Mouse (Mus musculus) layer of hippocampus, postnatal 25 days (tissue): ENCODE measurements around the gene Erp29. TPM values are rescaled to one million over a fixed set of nuclear protein-coding genes. Genes with fewer than 3 reads are reported as not detected.
"Not testable (repeated sequence)": the region's sequence is repeated elsewhere in the genome, so short reads cannot be mapped to it uniquely, and the experiment has no call there.

ENCODE experiments used
- DNase-seq, 2 experiments: peaks; one replicate each; pipeline ENCODE4 v3.0.0; 2022; ENCODE audit warnings: mixed read lengths in 2 of 2, low spot score in 1 of 2; ENCODE audit errors: extremely low spot score in 1 of 2
- total RNA-seq, 2 experiments: library from RNA; stranded (reverse); gene quantifications; 2 replicates each; pipeline ENCODE4 v1.2.3; 2021

Gene Erp29
- total RNA-seq: 100 to 1,000 TPM; 131 to 154 TPM

DNA sequence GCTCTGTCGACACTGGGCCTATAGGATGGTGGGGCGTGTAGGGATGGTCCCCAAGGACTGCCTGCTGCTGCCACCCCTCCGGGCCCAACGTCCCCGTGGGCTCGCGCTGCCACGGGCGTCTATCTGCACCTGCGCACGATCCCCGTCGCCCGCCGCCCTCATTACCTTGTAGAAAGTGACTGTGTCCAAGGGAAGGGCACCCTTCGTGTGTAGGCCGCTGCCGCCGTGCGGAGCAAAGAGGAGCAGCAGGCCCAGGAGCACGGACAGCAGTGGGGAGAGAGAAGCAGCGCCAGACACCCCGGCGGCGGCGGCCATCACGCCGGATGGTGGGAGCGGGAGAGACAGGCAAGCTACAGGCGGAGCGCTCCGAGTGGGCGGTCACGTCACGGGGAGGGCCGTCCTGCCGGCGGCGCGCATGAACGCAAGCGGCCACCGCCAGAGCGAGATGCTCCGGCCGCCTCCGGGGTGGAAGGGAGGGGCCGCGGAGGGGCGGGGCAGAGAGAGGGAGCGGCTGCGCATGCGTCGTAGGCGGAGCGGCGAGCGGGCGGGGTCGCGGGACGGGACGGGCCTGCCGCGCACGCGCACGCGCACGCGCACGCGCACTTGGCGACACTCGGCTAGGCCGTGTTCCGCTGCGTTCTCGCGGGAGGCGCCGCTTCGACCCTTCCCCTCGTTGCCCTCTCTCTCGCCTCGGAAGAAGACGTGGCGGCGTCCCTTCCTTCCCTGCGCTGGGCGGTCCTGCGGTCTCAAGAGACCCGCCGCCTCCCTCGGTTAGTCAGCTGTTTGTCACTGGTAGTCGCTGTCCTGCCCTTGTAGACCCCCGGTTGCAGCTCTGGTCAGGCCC is at the start of gene Erp29:
Erp29 (minus strand) TSS at position 481 of the 844 bp plus-strand sequence.
- peak; percentile 96 to 98 for DNase-seq

DNA sequence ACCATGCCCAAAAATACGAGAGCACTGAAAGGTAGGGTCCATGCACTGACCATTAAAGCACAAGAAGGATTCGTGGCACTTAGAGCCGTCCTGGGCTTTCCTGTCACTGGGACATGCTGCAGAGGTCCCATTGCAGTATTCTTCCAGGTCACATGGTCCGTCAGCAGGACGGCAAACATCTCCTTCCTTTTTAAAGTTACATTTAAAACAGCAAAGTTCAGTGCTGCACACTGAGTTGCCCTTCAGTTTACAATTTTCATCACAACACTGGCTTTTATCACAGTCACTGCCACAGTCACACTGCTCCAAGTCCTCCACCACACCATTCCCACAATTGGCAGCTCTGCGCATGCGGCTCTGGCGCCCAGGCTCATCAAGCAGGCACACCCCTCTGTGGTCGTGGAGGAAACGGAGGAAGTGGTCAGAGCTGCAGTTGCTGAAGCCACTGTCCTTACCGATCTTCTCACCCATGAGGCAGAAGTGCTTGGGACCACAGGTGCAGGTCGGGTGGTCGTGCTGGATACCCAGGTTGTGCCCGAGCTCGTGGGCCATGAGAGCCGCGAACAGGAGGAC is 49.2 kb upstream of the Erp29 start:
- DNase-seq: not testable (repeated sequence)

DNA sequence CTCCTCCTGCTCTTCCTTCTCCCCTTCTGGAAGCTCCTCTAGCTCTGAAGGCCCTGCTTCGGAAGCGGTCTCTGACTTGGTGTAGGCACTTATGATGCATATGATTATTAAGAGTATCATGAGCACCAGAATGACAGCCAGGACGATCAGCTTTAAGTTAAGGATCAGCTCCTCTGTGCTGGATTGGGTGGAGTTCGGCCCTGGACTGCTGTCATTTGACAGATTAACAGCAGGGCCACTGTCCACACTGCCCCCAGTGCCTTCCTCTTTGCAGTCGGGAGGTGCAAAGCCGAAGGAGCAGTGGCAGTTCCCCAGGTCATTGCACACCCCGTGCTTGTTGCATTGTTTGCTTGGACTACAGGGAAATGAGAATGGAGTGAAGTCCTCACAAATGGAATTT is 48.4 kb upstream of the Erp29 start:
- no peak for DNase-seq

DNA sequence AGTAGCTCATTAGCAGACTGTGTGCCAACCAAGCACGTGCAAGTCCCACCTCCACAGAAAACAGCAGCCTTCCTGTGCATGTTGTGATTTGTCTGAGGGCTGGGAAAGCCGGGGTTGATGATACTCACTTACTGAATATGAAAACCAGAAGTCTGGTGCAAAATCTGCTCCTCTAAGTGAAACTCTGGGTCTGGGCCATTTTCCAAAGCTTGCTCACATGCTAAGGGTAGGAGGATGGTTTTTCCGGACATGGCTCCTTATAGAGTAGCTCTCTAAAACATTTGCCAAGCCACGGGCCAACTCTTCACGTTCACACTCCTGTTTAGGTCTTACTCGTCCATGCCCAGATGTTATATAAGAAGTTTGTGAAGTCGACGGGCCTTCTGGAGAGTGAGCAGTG is 41.0 kb upstream of the Erp29 start:
- DNase-seq: peak in 1 of 2 experiments; percentile 11

DNA sequence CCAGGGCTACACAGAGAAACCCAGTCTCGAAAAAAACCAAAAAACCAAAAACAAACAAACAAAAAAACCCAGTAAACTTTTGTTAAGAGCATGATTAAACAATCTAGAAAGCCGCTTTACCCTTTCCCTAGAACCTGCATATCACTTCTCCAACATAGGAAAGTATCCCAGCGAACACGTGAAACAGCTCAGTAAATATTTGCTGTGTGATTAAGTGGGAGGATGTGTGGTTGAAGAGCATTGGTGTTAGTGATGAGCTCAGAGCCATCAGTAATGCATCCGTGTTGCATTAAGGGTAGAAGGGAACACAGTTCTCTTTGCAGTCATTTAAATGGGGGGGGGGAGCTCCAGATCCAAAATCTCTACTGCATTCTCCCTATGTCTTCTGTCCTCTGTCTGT is 32.5 kb upstream of the Erp29 start:
- DNase-seq: no peak

DNA sequence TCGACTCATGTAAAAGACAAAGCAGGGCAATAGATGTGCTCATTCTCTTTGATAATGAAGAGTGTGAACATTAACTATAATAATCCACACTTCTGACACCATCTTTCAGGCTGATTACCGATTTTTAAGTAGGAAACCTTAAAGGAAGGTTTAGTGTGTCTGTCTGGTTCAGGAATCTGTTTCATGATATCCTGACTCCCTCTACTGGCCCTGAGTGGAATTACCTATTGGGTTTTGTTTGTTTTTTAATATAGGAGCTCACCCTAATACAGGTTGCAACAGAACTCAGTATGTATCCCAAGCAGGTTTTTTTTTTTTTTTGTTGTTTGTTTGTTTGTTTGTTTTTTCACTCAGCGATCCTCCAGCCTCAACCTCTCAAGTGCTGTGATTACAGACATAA is 25.4 kb upstream of the Erp29 start:
- DNase-seq: no peak

DNA sequence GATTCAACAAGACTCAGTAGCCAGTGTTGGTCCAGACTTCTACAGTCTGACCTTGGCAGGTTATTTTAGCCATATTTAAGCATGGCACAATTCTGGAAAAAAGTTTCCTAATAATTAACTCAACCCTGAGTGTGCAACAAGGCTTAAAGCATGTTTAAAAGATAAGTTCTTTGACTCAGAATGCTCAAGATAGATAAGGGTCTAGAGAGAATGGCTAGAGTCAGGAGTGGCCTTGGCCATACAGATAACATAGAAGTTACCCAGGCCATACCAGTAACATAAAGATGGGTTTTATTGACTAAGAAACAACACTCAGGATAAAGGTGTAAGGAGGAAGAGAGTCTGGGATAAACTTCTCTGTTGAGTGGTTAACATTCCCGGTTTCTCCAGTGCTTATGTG is 23.7 kb upstream of the Erp29 start:
- DNase-seq: no peak

DNA sequence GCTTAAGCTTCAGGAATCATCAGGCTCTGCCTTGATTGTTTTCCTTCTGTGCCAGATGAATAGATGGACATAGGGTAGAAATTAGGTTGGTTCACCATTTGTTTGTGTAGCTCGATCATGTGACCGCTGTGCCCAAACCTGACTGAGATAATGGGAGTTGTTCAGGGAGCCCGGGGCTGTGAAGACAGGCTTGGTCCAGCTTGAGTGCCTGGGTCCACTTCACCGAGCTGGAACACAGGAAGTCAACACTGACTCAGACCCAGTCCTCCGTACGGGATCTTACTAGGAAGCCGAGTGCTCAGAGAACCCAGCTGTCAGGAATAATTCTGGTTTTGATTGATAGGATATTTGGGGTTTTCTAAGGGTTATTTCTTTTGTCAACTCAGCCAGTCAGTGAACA is 22.3 kb upstream of the Erp29 start:
- no peak for DNase-seq

DNA sequence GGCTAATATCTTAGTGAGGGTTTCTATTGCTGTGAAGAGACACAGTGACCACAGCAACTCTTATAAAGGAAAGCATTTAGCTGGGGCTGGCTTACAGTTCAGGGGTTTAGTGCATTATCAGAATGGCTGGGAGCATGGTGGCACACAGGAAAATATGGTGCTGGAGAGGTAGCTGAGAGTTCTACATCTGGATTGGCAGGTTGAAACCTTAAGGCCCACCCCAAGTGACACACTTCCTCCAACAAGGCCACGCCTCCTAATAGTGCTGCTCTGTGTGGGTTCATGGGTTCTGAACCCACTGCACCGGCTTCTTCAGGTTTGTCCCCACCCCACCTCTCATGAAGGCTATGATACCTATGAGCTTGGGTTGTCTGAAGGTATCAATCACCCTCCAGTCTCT is 20.1 kb upstream of the Erp29 start:
- no peak for DNase-seq

DNA sequence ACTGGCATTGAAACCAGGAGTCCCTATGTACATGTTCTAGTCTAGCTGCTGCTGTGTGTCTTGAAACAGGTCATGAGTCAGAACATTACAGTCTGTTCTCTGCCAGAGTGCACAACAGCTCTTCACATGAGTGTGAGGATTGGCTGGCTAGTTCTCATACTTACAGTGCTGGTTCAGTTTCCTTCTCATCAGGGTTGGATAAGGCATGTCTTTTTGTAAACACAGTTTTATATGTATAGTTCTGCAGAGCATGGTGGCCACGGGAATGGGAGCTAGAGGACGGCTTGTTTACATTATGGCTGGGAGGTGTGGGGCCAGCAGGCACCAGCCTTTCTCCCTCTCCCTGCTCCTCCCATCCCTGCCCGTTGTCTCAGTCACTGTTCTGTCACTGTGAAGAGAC is 17.3 kb upstream of the Erp29 start:
- DNase-seq: no peak

DNA sequence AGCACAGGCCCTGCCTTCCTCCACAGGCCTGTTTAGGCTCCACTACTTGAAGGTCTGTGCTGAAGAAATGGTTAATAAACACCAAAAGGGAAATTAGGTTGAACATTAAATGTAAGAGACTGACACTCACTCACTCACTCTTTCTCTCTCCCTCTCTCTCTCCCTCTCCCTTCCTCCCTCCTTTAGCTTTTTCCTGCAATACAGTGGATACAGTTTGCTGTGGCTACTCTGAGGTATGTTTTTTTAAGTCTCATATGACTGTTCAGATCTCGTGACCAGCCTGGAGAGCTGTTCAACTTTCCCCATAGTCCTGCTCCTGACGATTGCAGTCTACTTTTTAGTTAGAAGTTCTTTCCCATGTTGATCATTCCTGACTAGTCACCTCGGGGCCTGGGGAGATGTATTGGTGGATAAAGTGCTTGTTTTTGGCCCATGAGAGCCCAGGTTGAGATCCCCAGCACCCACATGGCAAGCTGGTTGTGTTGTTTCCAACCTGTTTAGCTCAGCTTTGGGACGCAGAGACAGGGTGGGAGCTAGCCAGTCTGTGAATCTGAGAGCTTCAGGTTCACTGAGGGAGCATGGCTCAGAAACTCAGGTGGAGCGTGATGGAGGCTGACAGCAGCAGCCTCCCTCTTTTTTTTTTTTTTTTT is 11.4 kb upstream of the Erp29 start:
- DNase-seq: no peak

DNA sequence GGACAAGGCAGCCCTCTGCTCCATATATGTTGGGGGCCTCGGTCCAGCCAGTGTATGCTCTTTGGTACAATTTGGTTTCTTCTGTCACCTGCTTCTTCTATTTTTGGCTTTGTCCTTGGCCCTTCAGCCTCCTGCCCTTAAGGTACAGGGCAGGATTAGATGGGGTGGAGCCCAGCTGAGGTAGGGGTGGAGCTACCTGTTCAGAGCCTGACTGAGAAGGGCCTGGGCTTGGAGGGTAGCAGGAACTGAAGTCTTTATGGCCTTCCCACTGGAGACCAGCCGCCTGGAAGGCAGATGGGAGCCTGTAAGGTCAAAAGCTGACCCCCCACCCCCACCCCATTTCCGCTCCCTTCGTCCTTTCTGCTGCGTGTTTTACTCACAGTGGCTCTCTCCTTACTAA is 10.7 kb upstream of the Erp29 start:
- DNase-seq: no peak

DNA sequence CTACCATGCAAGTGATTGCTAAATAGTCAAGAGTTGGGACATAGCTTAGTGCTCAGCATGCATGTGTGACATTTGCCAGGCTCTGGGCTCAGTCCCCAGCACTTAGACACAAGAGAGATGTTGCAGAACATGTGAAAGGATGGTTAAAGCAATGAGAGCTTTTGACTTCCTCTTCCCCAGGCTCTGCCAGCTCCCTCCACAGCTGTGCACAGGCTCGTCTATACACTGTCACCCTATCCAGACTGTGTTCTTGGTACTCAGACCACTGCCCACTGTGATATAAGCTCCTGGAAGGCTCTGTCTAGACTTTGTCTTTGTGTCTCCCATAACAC is 9.8 kb upstream of the Erp29 start:
- DNase-seq: no peak

DNA sequence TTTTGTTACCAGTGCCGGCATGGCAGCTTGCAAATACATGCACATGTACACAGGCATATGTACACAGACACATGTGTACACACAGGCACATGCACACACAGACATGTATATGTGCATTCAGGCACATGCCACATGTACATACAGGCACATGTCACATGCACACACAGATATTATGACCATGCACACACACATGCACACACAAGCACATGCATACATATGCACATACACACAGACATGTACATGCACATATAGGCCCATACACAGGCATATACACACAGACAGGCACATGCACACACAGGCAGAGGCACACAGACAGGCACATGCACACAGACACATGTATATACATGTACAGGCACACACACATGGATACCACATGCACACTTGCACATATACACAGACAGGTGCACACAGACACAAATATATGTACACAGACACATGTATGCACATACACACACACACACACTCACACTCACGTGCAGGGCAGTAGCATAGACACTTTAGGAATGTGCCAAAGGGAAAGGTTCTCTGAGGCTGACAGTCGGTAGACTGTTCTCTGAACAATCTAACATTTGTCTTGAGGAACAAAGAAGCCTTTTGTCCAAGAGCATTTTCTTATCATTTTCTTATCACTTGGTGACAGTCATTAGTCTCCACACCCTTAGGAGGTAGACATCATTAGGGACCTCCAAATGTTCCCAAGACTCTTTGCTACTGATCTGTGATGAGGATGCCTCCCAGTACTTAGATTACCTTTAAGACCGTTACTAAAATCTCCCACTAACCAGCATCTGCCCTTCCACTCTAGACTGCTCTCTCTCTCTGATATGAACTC is 9.2 kb upstream of the Erp29 start:
- no peak for DNase-seq

DNA sequence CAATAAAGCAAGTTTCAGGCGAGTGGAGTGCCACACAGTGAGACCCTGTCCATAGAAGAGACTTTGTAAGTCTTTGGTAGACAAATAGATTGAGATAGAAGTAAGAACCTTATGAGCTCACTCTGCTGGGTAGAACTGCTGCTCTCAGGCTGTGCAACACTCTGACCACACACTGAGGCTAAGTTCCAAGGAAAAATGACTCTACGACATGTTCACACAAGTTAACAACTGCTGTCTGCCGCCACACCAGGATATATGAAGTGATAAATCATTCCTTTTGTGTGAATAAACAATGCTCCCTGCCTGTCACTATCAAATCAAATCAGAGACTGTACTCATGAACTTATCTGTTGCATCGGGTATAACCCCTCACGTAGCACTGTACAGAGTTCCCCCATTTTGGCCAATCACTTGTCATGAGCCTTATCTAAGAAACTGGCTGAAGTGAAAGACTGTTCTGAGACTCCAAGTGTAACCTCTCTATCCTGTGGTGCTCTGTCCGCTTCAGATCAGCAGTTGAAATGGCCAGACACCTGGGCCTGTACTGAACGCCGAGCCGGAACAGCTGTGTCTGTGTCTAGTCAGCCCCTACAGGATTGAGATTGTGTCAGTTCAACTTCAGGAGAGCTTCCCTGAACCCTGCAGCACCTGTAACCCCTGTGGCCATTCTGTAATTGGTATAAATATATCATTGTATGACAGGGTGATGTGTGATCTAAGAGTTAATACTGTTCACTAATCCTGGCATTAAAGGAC is 3.4 kb upstream of the Erp29 start:
- no peak for DNase-seq

DNA sequence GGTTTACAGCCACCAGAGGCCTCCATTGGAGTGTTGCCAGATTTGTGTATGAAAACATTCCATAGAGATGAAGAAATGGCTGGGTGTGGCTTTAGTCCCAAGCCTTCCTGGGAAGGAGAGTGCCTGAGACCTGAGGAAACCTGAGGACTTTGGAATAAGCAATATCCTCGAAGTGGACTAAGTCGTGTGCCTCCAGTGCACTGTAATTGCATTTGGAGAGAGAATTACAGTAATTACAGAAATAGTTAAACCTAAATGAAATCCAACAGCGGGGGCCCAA is 2.1 kb upstream of the Erp29 start:
- DNase-seq: no peak

DNA sequence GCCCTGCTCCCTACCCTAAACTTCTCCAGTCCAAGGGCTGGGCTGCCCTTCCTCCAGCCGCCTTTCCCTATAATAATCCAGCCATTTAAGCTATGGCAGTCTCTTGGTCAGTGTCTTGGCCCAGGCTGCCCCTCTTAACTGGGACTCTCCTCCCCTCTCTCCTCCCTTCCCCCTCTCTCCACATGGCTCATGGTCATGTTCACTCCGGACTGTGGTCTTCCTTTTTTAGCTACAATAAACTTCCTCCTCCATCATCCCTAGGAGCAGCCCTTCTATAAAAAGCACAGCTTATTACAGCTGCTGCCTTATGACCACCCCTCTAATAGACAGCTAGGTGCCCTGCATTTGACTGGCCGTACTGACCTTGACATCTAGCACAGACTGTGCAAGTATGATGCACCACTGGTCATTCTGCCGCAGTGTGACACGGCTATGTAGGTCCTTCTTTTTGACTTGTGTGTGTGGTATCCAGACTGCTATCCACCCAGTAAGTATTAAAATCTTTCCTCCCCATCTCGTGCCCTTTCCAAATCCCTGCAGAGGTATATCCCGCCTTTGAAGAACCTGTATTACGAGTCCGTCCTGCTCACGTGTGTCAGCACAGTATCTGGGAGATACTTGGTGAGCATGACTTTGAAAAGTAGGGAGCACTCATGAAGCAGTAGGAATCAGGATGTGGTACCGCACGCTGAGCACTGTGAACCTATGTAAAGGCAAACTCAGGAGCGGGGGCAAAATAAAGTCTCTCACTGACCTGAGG is 1.6 kb upstream of the Erp29 start:
- no peak for DNase-seq

DNA sequence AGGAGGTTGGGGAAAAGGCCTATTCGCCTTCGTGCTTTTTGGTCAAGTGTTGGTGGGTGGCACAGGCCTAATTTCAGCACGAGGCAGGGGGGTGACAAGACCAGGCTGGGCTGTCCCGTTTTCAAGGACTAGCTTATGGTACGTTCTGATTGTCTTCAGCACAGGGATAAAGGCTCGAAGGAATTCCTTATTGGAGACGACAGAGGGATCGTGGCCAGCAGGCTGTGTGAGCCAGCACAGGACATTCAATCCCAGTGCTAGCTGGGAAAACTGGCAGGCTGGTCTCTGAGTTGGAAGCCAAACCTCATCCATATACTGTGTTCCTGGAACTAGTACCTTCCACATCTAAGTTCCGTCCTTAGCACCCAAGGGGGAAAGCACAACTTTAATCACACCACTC is 600 bp upstream of the Erp29 start:
- DNase-seq: no peak

DNA sequence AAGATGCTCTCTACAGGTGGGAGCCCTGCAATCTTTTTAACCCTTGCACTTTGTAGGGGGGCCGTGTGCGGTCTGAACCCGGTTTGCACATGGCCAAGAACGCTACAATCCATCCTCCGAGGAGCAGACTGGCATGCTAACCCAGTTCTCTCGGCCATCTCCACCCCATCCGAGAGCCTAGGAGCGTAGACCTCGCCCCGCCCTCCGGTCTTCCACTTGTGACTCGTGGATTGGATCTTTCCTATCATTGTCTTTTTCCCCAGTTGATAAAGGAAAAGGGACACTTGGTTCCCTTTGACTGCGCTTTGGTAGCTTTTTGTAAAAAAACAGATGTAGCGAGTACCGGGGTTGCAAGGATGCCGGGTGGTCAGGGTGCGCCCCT is 671 bp downstream of the Erp29 start, which contains the start of gene Tmem116:
Tmem116 (plus strand) TSS at position 250 of the 382 bp plus-strand sequence.
- peak in 1 of 2 experiments; percentile 27 for DNase-seq

DNA sequence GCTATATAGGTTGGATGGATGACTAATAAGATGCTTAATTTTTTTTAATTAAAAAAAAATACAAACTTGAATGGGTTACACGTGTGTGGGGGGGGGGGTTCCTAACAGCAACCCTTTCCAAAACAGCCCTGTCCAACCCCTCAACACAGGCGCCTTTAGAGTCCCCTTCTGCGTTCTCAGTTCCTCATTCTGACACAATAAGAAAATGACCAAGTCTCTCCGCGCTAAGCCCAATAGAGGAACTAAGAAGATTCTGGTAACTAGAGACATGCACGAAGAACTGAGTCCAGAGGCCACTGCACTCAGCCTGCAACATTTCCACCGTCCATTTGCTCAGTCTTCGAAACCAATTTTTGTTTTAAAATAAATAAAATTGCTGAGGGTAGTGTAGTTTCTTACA is 1.1 kb downstream of the Erp29 start:
- DNase-seq: no peak
